Mouse (Mus musculus) cerebellum, adult 2 months (tissue): ENCODE results near the gene Tenm3.

Source experiments
- CTCF ChIP-seq: fragments of 200-500 bp; IDR thresholded peaks from 2 replicates; pipeline ENCODE4 v1.5.1; 2011; ENCODE audit warnings: low read depth, mild to moderate bottlenecking, control low read depth, low read length, moderate library complexity, borderline replicate concordance; ENCODE audit not compliant: insufficient read depth
- POLR2A ChIP-seq: fragments of 200-500 bp; IDR thresholded peaks from 2 replicates; pipeline ENCODE4 v1.6.1; 2011; ENCODE audit warnings: low read length, control low read depth, borderline replicate concordance; ENCODE audit not compliant: insufficient read depth

DNA sequence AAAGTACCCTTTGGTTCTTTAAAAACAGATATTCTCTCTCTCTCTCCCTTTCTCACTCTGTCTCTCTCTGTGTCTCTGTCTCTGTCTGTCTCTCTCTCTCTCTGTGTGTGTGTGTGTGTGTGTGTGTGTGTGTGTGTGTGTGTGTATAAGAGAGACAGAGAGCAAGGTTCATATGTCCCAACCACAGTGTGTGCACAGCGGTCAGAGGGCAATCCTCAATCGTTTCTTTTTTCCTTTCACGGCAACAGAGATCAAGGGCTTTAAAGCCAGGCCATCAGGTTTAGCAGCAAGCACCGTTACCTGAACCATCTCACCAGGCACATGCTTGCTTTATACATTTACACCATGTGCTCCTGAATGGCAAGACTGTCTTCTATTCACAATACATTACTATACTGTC is 110.7 kb downstream of the Tenm3 start:
- TF ChIP-seq CTCF (no peak), POLR2A (no peak)
